Mouse (Mus musculus) stomach, postnatal 0 days (tissue): ENCODE measurements around the gene Spag7.

ENCODE experiments used
- CTCF ChIP-seq: IDR thresholded peaks from 2 replicates; pipeline ENCODE4 v1.5.1; 2016; ENCODE audit warnings: antibody characterized with exemption, low read depth, mild to moderate bottlenecking, moderate library complexity
- EP300 ChIP-seq: optimal IDR thresholded peaks from 2 replicates; pipeline ENCODE3; 2016; ENCODE audit warnings: antibody characterized with exemption

DNA sequence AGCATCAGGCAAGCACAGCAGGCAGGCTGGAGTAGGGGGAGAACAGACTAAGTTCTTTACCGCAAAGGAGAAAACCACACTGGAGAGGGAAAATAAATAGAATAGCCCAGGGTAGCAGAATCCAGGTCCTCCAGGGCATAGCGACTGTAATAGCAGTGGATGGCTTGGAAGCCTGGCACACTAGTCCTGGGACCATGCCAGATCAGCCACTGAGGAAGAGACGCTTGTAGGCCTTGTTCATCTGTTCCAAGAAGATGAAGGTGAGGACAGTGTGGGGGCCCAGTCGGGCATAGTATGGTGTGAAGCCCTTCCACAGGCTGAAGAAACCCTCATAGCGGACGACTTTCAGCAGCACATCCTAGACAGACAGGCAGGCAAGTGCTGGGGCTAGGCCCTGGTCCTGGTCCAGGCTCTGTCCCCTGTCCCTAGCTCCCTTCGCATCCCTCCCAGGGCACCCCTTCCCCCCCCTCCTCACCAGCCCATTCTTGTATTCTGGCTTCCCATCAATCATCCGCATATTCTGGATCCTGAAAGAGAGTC lies 24.6 kb downstream of the Spag7 start:
- no peak for TF ChIP-seq CTCF
- TF ChIP-seq EP300, result no peak
